8 mouse cellular contexts compared by ENCODE assay signal in genomic region chr2:180582481-180583153, GRCm38 (mm10). TPM values are rescaled to one million over a fixed set of nuclear protein-coding genes. Genes with fewer than 3 reads are reported as not detected.
A peak's percentile ranks its signal among the peaks of the same experiment; 100 is the strongest.
DNase-seq lines count a peak whose midpoint lies in the region; ATAC-seq and TF ChIP-seq lines count a peak whose summit lies in the region.

No protein-coding gene starts in this region.

- peak; percentile 93 for TF ChIP-seq CTCF in kidney, adult 2 months (conservative IDR thresholded peaks at IDR 0.05; ENCODE audit: insufficient read depth, insufficient read length, low read depth, low read length)
- TF ChIP-seq CTCF in spleen, adult 2 months (IDR thresholded peaks at IDR 0.05; ENCODE audit: extremely low read depth, insufficient read depth, insufficient read length, insufficient replicate concordance) = peak; percentile 95

- no peaks in the 10 kb centered on the region for H3K9me3 ChIP-seq in embryonic facial prominence, embryonic 13.5 days
- no peaks in the 10 kb centered on the region for H3K9me3 ChIP-seq in limb, embryonic 12.5 days
- H3K9me3 ChIP-seq in midbrain, embryonic 15.5 days = no peaks in the 10 kb centered on the region

- DNase-seq in 3134 (ENCODE audit: extremely low read depth, insufficient read length, low spot score) = peak; percentile 96
- DNase-seq in adrenal gland, postnatal 36 days = peak; percentile 98
- peak; percentile 96 to 99 for DNase-seq in heart, adult 18-20 months
- DNase-seq in kidney, adult 2 months = peak; percentile 97
- peak; percentile 85 to 97 for DNase-seq in spleen, adult 2 months (ENCODE audit: low read depth in 1 of 2, low spot score in 2 of 2)

- H3K4me3 ChIP-seq in embryonic facial prominence, embryonic 13.5 days = peak overlapping the region; percentile 86
- H3K4me3 ChIP-seq in kidney, adult 2 months (ENCODE audit: insufficient read depth, low read depth, low read length) = peak overlapping the region; percentile 70
- H3K4me3 ChIP-seq in limb, embryonic 12.5 days (replicated peaks) = peak overlapping the region; percentile 86
- H3K4me3 ChIP-seq in midbrain, embryonic 15.5 days = peak overlapping the region; percentile 81
- H3K4me3 ChIP-seq in spleen, adult 2 months (ENCODE audit: extremely low read depth, insufficient read depth, insufficient read length) = peak overlapping the region; percentile 93

- H3K4me1 ChIP-seq in embryonic facial prominence, embryonic 13.5 days = peaks cover 13% of the 10 kb centered on the region
- peaks cover 10% of the 10 kb centered on the region for H3K4me1 ChIP-seq in kidney, adult 2 months (ENCODE audit: control insufficient read depth, insufficient read depth, low read length)
- H3K4me1 ChIP-seq in limb, embryonic 12.5 days (replicated peaks) = peaks cover 13% of the 10 kb centered on the region
- peaks cover 24% of the 10 kb centered on the region for H3K4me1 ChIP-seq in midbrain, embryonic 15.5 days
- peaks cover 7% of the 10 kb centered on the region; the same call in 1 of the 2 replicates for H3K4me1 ChIP-seq in spleen, adult 2 months (ENCODE audit: control insufficient read depth, insufficient read depth, insufficient read length)

- ATAC-seq in embryonic facial prominence, embryonic 13.5 days (ENCODE audit: insufficient number of reproducible peaks, insufficient read depth, low FRiP score, low TSS enrichment, low read depth) = peak; percentile 77
- ATAC-seq in limb, embryonic 12.5 days (ENCODE audit: insufficient number of reproducible peaks, insufficient read depth, low FRiP score, low TSS enrichment, low read depth) = peak; percentile 80
- ATAC-seq in midbrain, embryonic 15.5 days (replicated peaks) = peak; percentile 76

- H3K27me3 ChIP-seq in embryonic facial prominence, embryonic 13.5 days = no peaks in the 10 kb centered on the region
- H3K27me3 ChIP-seq in kidney, adult 2 months (replicated peaks; ENCODE audit: control insufficient read depth, insufficient read depth, low read length) = no peaks in the 10 kb centered on the region
- H3K27me3 ChIP-seq in limb, embryonic 12.5 days = no peaks in the 10 kb centered on the region
- H3K27me3 ChIP-seq in midbrain, embryonic 15.5 days (replicated peaks) = 0 out of 2 replicates have a peak, but pooled peaks cover 6% of the 10 kb centered on the region
- no peaks in the 10 kb centered on the region for H3K27me3 ChIP-seq in spleen, adult 2 months (ENCODE audit: control insufficient read depth, insufficient read depth, low read length)

- H3K4me2 ChIP-seq in embryonic facial prominence, embryonic 13.5 days = peak overlapping the region; percentile 83
- peak overlapping the region; percentile 92 for H3K4me2 ChIP-seq in limb, embryonic 12.5 days
- H3K4me2 ChIP-seq in midbrain, embryonic 15.5 days = peak overlapping the region; percentile 77

- no peak for TF ChIP-seq POLR2A in kidney, adult 2 months (IDR thresholded peaks at IDR 0.05; ENCODE audit: low read depth, low read length)
- TF ChIP-seq POLR2A in spleen, adult 2 months (IDR thresholded peaks at IDR 0.05; ENCODE audit: low read depth, low read length) = 0 out of 2 replicates have a peak, but pooled peaks have one; percentile 32

- H3K9ac ChIP-seq in embryonic facial prominence, embryonic 13.5 days = peak overlapping the region; percentile 97
- peak overlapping the region; percentile 92 for H3K9ac ChIP-seq in limb, embryonic 12.5 days (replicated peaks)
- peak overlapping the region; percentile 97 for H3K9ac ChIP-seq in midbrain, embryonic 15.5 days

- peak overlapping the region; percentile 80 for H3K27ac ChIP-seq in embryonic facial prominence, embryonic 13.5 days
- peak overlapping the region; percentile 17; the same call in 1 of the 2 replicates for H3K27ac ChIP-seq in kidney, adult 2 months (ENCODE audit: insufficient read depth, low read depth, low read length)
- H3K27ac ChIP-seq in limb, embryonic 12.5 days = peak overlapping the region; percentile 76
- peak overlapping the region; percentile 79 for H3K27ac ChIP-seq in midbrain, embryonic 15.5 days
- peak overlapping the region; percentile 82 for H3K27ac ChIP-seq in spleen, adult 2 months (ENCODE audit: insufficient read depth, low read length)

- under 1% methylated on average over 50 of the region's 57 CpGs for WGBS in embryonic facial prominence, embryonic 13.5 days
- under 1% methylated on average over 56 of the region's 57 CpGs for WGBS in kidney, adult 2 months
- under 1% methylated on average over 57 of the region's 57 CpGs for WGBS in limb, embryonic 12.5 days
- under 1% methylated on average over 57 of the region's 57 CpGs for WGBS in midbrain, embryonic 15.5 days
- under 1% methylated on average over 52 of the region's 57 CpGs for WGBS in spleen, adult 2 months

- H3K36me3 ChIP-seq in embryonic facial prominence, embryonic 13.5 days = peaks cover 27% of the 10 kb centered on the region
- H3K36me3 ChIP-seq in kidney, adult 2 months (ENCODE audit: control insufficient read depth, insufficient read depth, low read length) = no peaks in the 10 kb centered on the region
- H3K36me3 ChIP-seq in limb, embryonic 12.5 days = peaks cover 27% of the 10 kb centered on the region
- peaks cover 13% of the 10 kb centered on the region for H3K36me3 ChIP-seq in midbrain, embryonic 15.5 days (replicated peaks)
- H3K36me3 ChIP-seq in spleen, adult 2 months (ENCODE audit: control insufficient read depth, insufficient read depth, low read length) = peaks cover 14% of the 10 kb centered on the region

RNA-seq across cellular contexts. Expression of gene Mrgbp, which starts 1.5 kb away (rescaled TPM):
- 10 to 100 TPM; 16.6 to 17.5 TPM for total RNA-seq in adrenal gland, postnatal 36 days (2021)
- 36.8 and 37.5 TPM in 2 replicates for polyA plus RNA-seq in embryonic facial prominence, embryonic 13.5 days (2015; fragmentation: Nextera tagmentation; extraction: Ambion mirVana)
- 10 to 100 TPM; 17.8 to 18.4 TPM for total RNA-seq in heart, adult 18-20 months (2021)
- polyA plus RNA-seq in kidney, adult 2 months (2012; rRNA removed) = 13.6 and 14.4 TPM in 2 replicates
- polyA plus RNA-seq in limb, embryonic 12.5 days (2016; fragmentation: Nextera tagmentation; extraction: Ambion mirVana) = 39.8 and 44.3 TPM in 2 replicates
- 46.4 and 49.1 TPM in 2 replicates for polyA plus RNA-seq in midbrain, embryonic 15.5 days (2015; fragmentation: Nextera tagmentation; extraction: Ambion mirVana)
- polyA plus RNA-seq in spleen, adult 2 months (2012; rRNA removed) = 30.8 and 41.2 TPM in 2 replicates

RNA-seq across cellular contexts. Expression of gene Ogfr, which starts 6.4 kb away (rescaled TPM):
- total RNA-seq in adrenal gland, postnatal 36 days (2021) = 10 to 100 TPM; 43.5 to 45.4 TPM
- polyA plus RNA-seq in embryonic facial prominence, embryonic 13.5 days (2015; fragmentation: Nextera tagmentation; extraction: Ambion mirVana) = 71.5 and 77.2 TPM in 2 replicates
- total RNA-seq in heart, adult 18-20 months (2021) = 10 to 100 TPM; 31.9 to 34.1 TPM
- 31.3 and 35.5 TPM in 2 replicates for polyA plus RNA-seq in kidney, adult 2 months (2012; rRNA removed)
- polyA plus RNA-seq in limb, embryonic 12.5 days (2016; fragmentation: Nextera tagmentation; extraction: Ambion mirVana) = 93.0 and 96.7 TPM in 2 replicates
- 89.2 and 96.7 TPM in 2 replicates for polyA plus RNA-seq in midbrain, embryonic 15.5 days (2015; fragmentation: Nextera tagmentation; extraction: Ambion mirVana)
- 39.0 and 43.8 TPM in 2 replicates for polyA plus RNA-seq in spleen, adult 2 months (2012; rRNA removed)

RNA-seq across cellular contexts. Expression of gene Col9a3, which starts 15.0 kb away (rescaled TPM):
- under 1 TPM; 0.17 to 0.26 TPM for total RNA-seq in adrenal gland, postnatal 36 days (2021)
- polyA plus RNA-seq in embryonic facial prominence, embryonic 13.5 days (2015; fragmentation: Nextera tagmentation; extraction: Ambion mirVana) = 204 and 275 TPM in 2 replicates
- total RNA-seq in heart, adult 18-20 months (2021) = under 1 TPM in 1 of 2 experiments, not detected in 1; 0.21 TPM
- polyA plus RNA-seq in kidney, adult 2 months (2012; rRNA removed) = 0.42 and 0.46 TPM in 2 replicates
- polyA plus RNA-seq in limb, embryonic 12.5 days (2016; fragmentation: Nextera tagmentation; extraction: Ambion mirVana) = 196 and 224 TPM in 2 replicates
- polyA plus RNA-seq in midbrain, embryonic 15.5 days (2015; fragmentation: Nextera tagmentation; extraction: Ambion mirVana) = 36.7 and 37.7 TPM in 2 replicates
- polyA plus RNA-seq in spleen, adult 2 months (2012; rRNA removed) = 1.9 and 2.3 TPM in 2 replicates

RNA-seq across cellular contexts. Expression of gene Tcfl5, which starts 59.9 kb away (rescaled TPM):
- not detected for total RNA-seq in adrenal gland, postnatal 36 days (2021)
- polyA plus RNA-seq in embryonic facial prominence, embryonic 13.5 days (2015; fragmentation: Nextera tagmentation; extraction: Ambion mirVana) = 0.28 and 0.65 TPM in 2 replicates
- not detected for total RNA-seq in heart, adult 18-20 months (2021)
- 0.04 and 0.05 TPM in 2 replicates for polyA plus RNA-seq in kidney, adult 2 months (2012; rRNA removed)
- polyA plus RNA-seq in limb, embryonic 12.5 days (2016; fragmentation: Nextera tagmentation; extraction: Ambion mirVana) = 0.30 and 0.47 TPM in 2 replicates
- 0.30 and 0.43 TPM in 2 replicates for polyA plus RNA-seq in midbrain, embryonic 15.5 days (2015; fragmentation: Nextera tagmentation; extraction: Ambion mirVana)
- polyA plus RNA-seq in spleen, adult 2 months (2012; rRNA removed) = not detected in 2 replicates

Comparison
In these comparisons a context has a peak if more than half of its experiments do, and no peak if none do; other contexts are left out.
1. Peak in every context shown above with its lines: DNase-seq, ATAC-seq, H3K4me3 ChIP-seq and H3K27ac ChIP-seq.
2. H3K27ac ChIP-seq: peak in every context shown above with its lines; median percentile 82 in spleen, adult 2 months; 80 in embryonic facial prominence, embryonic 13.5 days; 79 in midbrain, embryonic 15.5 days; 76 in limb, embryonic 12.5 days; 17 in kidney, adult 2 months.
3. RNA of gene Col9a3, which starts 15.0 kb away (polyA plus RNA-seq): 204 to 275 TPM in embryonic facial prominence, embryonic 13.5 days, 196 to 224 TPM in limb, embryonic 12.5 days and 36.7 to 37.7 TPM in midbrain, embryonic 15.5 days; 1.9 to 2.3 TPM in spleen, adult 2 months and 0.42 to 0.46 TPM in kidney, adult 2 months; every median in the first group is over 10 times any median in the second.